Mouse (Mus musculus): Measurements from ENCODE around the gene Foxj2.
A peak's percentile ranks its signal among the peaks of the same experiment; 100 is the strongest.

Gene Foxj2

GRCm38 (mm10) chr6:122813640-122814039 lies 6.1 kb upstream of the Foxj2 start:
- no peak for DNase-seq

DNA sequence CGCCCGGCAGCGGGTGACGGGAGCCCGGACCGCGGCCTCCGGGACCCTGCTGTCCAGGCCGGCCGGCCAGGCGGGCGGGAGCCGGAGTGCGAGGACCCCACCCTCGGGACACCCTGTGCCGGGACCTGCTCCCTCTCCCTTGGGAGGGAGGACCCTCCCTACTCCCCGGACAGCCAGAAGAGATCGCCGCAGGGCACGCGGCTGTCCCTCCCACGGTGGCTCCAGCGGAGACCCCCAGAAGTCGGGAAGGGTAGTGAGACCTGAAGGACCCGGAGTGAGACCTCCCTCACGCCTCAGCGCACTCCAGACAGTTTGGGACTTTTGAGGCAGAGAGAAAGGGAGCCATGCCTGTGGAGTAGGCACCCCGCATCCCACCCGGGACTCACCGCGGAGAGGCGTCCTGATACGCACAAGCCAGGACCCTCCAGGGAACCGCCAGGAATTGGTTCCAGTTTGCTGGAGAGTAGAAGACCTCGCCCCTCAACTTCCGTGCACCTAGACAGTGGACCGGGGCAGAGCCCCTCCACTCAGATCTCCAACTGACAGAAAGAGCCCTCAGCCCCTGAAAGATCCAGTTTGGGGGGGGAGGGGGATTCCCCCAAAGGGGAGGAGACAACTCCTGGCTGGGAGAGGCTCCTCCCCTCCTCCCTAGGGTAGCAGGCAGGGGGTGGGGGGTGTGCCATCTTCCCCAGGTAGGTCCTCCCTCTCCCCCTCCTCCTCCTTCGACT lies 521 bp downstream of the Foxj2 start:
- peak; percentile 96 for DNase-seq

- peak; percentile 91 for DNase-seq
Observed at GRCm38 (mm10) chr6:122820799-122821650, 1.3 kb downstream of the Foxj2 start.

- DNase-seq, result peak; percentile 91
Observed at GRCm38 (mm10) chr6:122821822-122822221, 2.1 kb downstream of the Foxj2 start.

GRCm38 (mm10) chr6:122824086-122824485 lies 4.4 kb downstream of the Foxj2 start:
- peak; percentile 98 for DNase-seq

DNA sequence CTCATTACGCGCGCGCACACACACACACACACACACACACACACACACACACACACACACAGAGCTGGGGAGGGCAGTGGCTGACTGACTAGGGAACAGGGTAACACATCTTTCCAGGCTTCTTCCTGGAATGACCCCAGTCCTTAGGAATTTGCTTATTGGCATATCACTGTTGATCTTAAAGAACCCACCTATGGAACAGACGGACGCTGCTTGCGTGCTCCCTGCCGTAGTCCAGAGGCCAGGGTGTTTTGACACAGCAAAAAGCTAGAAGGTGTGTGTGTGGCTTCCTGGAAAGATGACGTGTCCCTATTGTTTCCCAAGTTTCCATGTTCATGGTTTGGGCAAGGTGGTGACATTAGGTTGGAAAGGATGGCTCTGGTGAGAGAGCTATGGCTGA lies 5.5 kb downstream of the Foxj2 start:
- DNase-seq, result no peak

DNA sequence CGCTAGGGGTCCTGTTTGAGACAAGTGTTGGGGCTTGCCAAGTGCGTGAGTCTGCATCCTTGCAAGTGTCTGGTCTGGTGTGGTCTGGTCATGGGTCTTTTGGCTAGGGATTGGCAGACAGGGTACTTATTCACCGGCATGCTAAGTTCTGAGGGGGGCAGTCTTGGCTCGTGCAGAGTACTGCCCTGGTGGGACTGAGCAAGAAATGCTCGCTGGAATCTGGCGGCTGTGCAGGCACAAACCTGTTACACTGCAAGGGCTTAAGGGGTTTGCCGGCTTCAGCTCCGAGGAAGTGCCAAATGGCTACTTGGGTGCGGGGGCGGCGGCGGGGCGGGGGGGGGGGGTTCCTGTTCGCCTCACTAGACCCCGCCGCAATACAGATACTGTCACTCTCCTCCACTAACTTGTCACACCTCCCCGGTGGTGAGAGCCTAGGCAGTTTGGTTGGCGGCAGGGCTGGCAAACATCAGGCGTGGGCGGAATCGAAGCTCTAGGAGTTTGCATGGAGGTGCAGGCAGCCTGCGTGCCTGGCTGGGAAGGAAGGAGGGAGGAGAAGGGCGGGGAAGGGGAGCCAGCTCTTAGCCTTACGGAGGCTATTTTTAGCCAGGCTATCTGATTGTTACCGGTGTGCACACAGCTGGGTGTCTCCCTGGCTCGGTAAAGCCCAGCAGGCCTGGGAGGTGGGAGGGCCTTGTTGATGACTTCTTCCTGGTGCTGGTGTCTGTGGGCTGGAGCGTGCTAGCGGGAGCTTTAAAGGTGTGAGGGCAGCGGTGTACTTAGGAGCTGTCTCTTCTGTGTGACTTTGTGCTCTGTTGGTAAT lies 6.4 kb downstream of the Foxj2 start:
- DNase-seq, result peak; percentile 99

GRCm38 (mm10) chr6:122828086-122828485 lies 8.4 kb downstream of the Foxj2 start:
- peak; percentile 92 for DNase-seq

GRCm38 (mm10) chr6:122832880-122833279 lies 13.2 kb downstream of the Foxj2 start:
- DNase-seq, result peak; percentile 80

- DNase-seq, result peak; percentile 91
Observed at GRCm38 (mm10) chr6:122834365-122834764, 14.7 kb downstream of the Foxj2 start.

GRCm38 (mm10) chr6:122836974-122837373 lies 17.3 kb downstream of the Foxj2 start:
- peak; percentile 33 for DNase-seq

DNA sequence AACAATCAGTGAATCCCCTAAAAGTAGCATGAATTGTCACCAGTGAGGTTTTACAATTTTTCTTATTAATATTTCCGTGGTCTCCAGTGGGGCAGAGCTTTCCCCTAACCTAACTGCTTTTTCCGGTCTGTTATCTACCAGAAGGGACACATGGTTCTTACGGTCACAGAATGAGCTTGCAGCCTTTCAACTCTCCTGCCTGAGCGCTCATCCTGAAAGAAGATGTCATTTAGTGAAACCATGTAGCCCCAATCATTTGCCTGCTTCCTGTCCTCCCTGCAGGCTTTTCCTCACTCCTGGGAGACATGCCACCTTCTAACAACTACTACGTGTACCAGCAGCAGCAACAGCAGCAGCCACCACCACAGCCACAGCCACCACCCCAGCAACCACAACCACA lies 17.8 kb downstream of the Foxj2 start:
- no peak for DNase-seq

GRCm38 (mm10) chr6:122843759-122844158 lies 24.0 kb downstream of the Foxj2 start:
- peak; percentile 70 for DNase-seq

- peak; percentile 94 for DNase-seq
Observed at GRCm38 (mm10) chr6:122852696-122853095, 33.0 kb downstream of the Foxj2 start.

DNA sequence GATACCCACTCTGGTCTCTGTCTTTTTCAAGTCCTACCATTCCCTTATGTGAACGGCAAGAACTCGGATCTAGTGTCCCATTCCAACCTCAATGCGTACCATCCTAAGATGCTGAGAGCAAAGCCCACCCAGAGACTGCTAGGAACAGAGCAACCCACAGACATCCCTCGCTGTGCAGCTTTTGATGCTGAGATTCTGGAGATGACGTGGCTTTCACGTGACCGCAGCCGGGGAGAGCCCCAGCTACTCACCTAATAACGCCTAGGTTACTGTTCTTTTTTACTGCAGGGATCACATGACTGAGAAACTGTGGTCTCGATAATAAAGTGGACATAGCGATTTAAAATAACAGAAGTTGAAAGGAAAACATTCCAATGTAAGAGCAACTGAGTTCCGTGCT lies 34.8 kb downstream of the Foxj2 start:
- peak; percentile 91 for DNase-seq

- peak; percentile 96 for DNase-seq
Observed at GRCm38 (mm10) chr6:122855955-122856354, 36.2 kb downstream of the Foxj2 start, which contains the start of gene C3ar1. Gene C3ar1 (minus strand): TSS chr6:122856161.

DNA sequence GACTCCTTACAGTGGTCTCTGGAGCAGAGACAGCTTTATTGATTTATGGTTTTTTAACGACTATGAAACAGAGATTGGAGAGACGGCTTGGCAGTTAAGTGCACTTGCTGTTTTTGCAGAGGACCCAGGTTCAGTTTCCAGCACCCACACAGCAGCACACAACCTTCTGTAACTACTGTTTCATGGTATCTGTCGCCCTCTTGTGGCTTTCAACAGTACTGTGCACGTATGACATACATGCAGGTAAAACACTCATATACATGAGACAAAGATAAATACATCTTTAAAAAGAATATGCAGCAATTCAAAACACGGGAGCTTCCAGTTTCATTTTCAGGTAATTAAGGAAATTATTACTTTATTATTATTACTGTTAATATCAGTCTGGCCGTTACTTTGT lies 42.7 kb downstream of the Foxj2 start:
- DNase-seq, result peak; percentile 50

DNA sequence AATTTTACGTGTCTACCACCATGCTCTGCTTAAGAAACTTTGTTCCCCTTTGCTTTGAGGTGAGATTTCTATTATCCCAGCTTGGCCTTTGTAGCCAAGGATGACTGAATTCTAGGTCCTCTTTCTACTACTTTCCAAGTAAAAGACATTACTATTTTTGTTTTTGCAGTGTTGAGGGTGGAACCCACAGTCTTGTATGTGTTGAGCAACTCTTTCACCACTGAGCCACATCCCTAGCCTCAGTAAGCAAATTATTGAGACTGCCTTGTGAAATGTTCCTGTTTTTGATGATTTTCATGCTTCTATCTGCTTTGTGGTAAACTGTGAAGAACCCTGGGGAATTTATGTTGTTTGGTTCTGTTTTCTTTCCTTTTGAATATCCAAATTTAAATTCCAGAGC lies 43.2 kb downstream of the Foxj2 start:
- DNase-seq, result peak; percentile 95

GRCm38 (mm10) chr6:122867914-122868313 lies 48.2 kb downstream of the Foxj2 start:
- DNase-seq, result peak; percentile 78

DNA sequence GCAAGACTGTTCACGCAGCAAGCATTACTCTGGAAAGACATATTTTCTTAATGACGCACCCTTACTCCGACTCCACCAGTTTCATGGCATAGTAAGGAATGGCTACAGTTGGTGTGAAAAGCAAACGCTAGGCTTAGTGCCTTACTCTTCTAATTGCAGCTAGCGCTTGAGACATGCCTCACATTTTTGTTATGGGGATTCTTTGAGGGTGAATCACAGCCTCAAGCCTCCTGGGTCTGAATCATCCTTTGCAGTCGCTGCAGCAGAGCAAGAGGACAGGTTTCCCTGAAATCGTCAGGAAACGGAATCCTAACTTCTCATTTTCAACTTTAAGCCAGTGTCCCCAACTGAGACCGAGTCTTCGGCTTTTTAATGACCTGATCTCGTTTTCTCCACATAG lies 50.1 kb downstream of the Foxj2 start:
- DNase-seq, result peak; percentile 80

DNA sequence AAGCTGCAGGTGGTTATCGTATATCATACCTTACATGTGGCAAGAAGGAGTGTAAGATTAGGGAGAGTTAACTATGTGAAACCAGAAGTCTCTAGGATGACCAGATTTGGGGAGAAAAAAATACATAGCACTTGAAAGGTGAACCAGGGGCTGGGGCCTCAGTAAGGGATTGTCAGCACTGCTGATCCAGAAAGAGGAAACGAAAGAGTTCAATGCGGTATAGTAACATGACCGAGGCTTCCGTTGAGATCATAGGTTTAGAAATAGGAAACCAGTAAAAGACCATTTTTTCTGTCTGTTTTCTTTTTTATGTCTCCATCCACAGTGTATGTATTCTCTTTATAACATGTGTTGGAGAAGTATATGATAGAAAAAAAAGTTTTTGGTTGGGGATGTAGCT lies 53.1 kb downstream of the Foxj2 start:
- DNase-seq, result peak; percentile 94

DNA sequence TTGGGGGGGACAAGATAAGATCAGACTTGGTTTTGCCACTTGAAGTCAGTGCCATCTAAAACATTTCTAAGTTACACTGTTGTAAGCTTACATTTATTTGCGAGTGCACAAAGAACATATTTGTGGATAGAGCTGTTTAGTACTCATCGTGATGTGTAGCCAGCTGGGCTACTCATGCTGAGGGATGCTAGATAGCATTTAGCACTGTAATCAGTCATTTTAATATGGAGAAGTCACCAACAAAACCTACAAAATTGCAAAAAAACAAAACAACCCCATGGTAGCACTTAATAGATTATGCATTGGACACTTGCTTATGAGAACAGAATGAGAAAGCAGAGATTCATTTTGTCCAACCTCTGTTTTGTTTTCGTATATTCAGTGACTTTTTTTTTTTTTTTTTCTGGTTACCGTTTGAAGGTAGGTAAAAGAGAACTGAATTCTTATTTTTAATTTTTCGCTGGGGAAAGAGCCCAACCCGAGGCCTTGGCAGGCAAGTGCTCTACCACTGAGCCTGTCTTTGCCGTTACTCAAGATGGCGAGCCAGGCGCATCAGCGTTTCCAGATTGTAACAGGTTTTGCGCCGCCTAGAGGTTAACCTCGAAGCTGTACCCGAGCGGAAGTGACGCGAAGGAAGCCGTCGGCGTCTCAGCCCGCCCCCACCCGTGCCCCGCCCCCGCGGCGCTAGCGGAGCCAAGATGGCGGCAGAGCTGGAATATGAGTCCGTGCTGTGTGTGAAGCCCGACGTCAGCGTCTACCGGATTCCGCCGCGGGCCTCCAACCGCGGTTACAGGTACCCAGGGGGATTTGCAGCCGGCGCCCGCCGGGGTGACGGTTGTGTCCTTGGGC lies 54.4 kb downstream of the Foxj2 start, which contains the start of gene Necap1:
Gene Necap1, plus strand, starts transcription at position 604 of the 849 bp plus-strand sequence.
- peak; percentile 99 for DNase-seq
